ENCODE assay signal across 9 mouse cellular contexts in genomic region chr11:76709625-76710452, GRCm38 (mm10). TPM values are rescaled to one million over a fixed set of nuclear protein-coding genes. Genes with fewer than 3 reads are reported as not detected.
A peak's percentile ranks its signal among the peaks of the same experiment; 100 is the strongest.
DNase-seq lines count a peak whose midpoint lies in the region; ATAC-seq lines count a peak whose summit lies in the region.
"Had no signal": no experiment of that assay in that cellular context is flagged by ENCODE, and none has a peak within 500 bp of the region (broad histone marks: within the 10 kb centered on the region; RNA-seq: fewer than 3 reads in every experiment).

No protein-coding gene starts in this region.

- H3K9ac ChIP-seq in embryonic facial prominence, embryonic 15.5 days = no peak overlapping the region
- no peak overlapping the region for H3K9ac ChIP-seq in intestine, embryonic 16.5 days (ENCODE audit: low read depth, low read length)

- no peaks in the 10 kb centered on the region for H3K27me3 ChIP-seq in embryonic facial prominence, embryonic 15.5 days
- no peaks in the 10 kb centered on the region for H3K27me3 ChIP-seq in intestine, embryonic 16.5 days (replicated peaks; ENCODE audit: control insufficient read depth, insufficient read depth, low read length)

- no peak overlapping the region for H3K27ac ChIP-seq in embryonic facial prominence, embryonic 15.5 days (replicated peaks)
- no peak overlapping the region for H3K27ac ChIP-seq in intestine, embryonic 16.5 days (ENCODE audit: low read length)

- WGBS in embryonic facial prominence, embryonic 15.5 days = 18% methylated on average over 15 of the region's 17 CpGs
- 32% methylated on average over 14 of the region's 17 CpGs for WGBS in intestine, embryonic 16.5 days

- 0 out of 2 replicates have a peak overlapping the region, but pooled peaks have one; percentile 1 for H3K4me3 ChIP-seq in embryonic facial prominence, embryonic 15.5 days (replicated peaks)
- H3K4me3 ChIP-seq in intestine, embryonic 16.5 days (ENCODE audit: low read length) = no peak overlapping the region

- peak; percentile 47 for DNase-seq in urinary bladder, postnatal 14 days (ENCODE audit: low spot score)
- no peak for DNase-seq in urinary bladder, postnatal 10 days (ENCODE audit: low spot score)
- peak; percentile 67 for DNase-seq in lung, postnatal 36 days
- DNase-seq in layer of hippocampus, adult 18-20 months (ENCODE audit: low spot score in 2 of 2) = no peak
- DNase-seq in c-Kit-positive CD71-positive TER-119-positive erythroid progenitor cells, embryonic 14.5 days (ENCODE audit: low spot score) = no peak

- no peaks in the 10 kb centered on the region for H3K9me3 ChIP-seq in embryonic facial prominence, embryonic 15.5 days (replicated peaks)
- H3K9me3 ChIP-seq in intestine, embryonic 16.5 days (ENCODE audit: control insufficient read depth, low read length) = no peaks in the 10 kb centered on the region

- no peaks in the 10 kb centered on the region for H3K36me3 ChIP-seq in embryonic facial prominence, embryonic 15.5 days
- H3K36me3 ChIP-seq in intestine, embryonic 16.5 days (ENCODE audit: control insufficient read depth, insufficient read depth, low read length) = no peaks in the 10 kb centered on the region

- peak overlapping the region; percentile 15; the same call in 1 of the 2 replicates for H3K4me2 ChIP-seq in embryonic facial prominence, embryonic 15.5 days (replicated peaks)
- no peak overlapping the region for H3K4me2 ChIP-seq in intestine, embryonic 16.5 days (ENCODE audit: low read depth, low read length)

- H3K4me1 ChIP-seq in embryonic facial prominence, embryonic 15.5 days = peaks cover 15% of the 10 kb centered on the region
- peaks cover 7% of the 10 kb centered on the region; the same call in 1 of the 2 replicates for H3K4me1 ChIP-seq in intestine, embryonic 16.5 days (ENCODE audit: control insufficient read depth, insufficient read depth, low read length)

- ATAC-seq in embryonic facial prominence, embryonic 15.5 days (ENCODE audit: insufficient number of reproducible peaks, low FRiP score, low TSS enrichment, low read depth) = peak; percentile 58; the same call in 1 of the 2 replicates
- ATAC-seq in intestine, embryonic 16.5 days = peak; percentile 40
- ATAC-seq in cerebellum, adult (ENCODE audit: insufficient number of reproducible peaks, low FRiP score, low TSS enrichment) = no peak

RNA-seq across cellular contexts. Expression of gene Trarg1, which starts 30.2 kb away (rescaled TPM):
- 1.3 and 1.5 TPM in 2 replicates for polyA plus RNA-seq in embryonic facial prominence, embryonic 15.5 days (2015; fragmentation: Nextera tagmentation; extraction: Ambion mirVana)
- polyA plus RNA-seq in intestine, embryonic 16.5 days (2015; fragmentation: Nextera tagmentation; extraction: Ambion mirVana) = 0.66 and 0.94 TPM in 2 replicates
- total RNA-seq in layer of hippocampus, adult 18-20 months (2021) = under 1 TPM; 0.30 to 0.52 TPM
- polyA plus RNA-seq: liver, embryonic 16.5 days had no signal

RNA-seq across cellular contexts. Expression of gene Bhlha9, which starts 37.6 kb away (rescaled TPM):
- polyA plus RNA-seq in embryonic facial prominence, embryonic 15.5 days (2015; fragmentation: Nextera tagmentation; extraction: Ambion mirVana) = 0.36 and 0.46 TPM in 2 replicates
- 0.18 TPM in 1 of 2 replicates, not detected in the other for polyA plus RNA-seq in intestine, embryonic 16.5 days (2015; fragmentation: Nextera tagmentation; extraction: Ambion mirVana)
- 1 to 10 TPM; 3.9 to 4.7 TPM for total RNA-seq in layer of hippocampus, adult 18-20 months (2021)
- polyA plus RNA-seq: liver, embryonic 16.5 days had no signal

RNA-seq across cellular contexts. Expression of gene Gosr1, which starts 53.5 kb away (rescaled TPM):
- 24.6 and 25.4 TPM in 2 replicates for polyA plus RNA-seq in embryonic facial prominence, embryonic 15.5 days (2015; fragmentation: Nextera tagmentation; extraction: Ambion mirVana)
- 28.5 and 30.3 TPM in 2 replicates for polyA plus RNA-seq in intestine, embryonic 16.5 days (2015; fragmentation: Nextera tagmentation; extraction: Ambion mirVana)
- total RNA-seq in layer of hippocampus, adult 18-20 months (2021) = 10 to 100 TPM; 54.9 to 58.2 TPM

Comparison
In these comparisons a context has a peak if more than half of its experiments do, and no peak if none do; other contexts are left out.
1. DNase-seq: peak in urinary bladder, postnatal 14 days (single experiment) and lung, postnatal 36 days (single experiment); none in urinary bladder, postnatal 10 days (single experiment), layer of hippocampus, adult 18-20 months (0 of 2) and c-Kit-positive CD71-positive TER-119-positive erythroid progenitor cells, embryonic 14.5 days (single experiment).